Mouse (Mus musculus): ENCODE data around the gene Zfp326.

The Zfp326 gene

GRCm38 (mm10) chr5:105867427-105867826 is 8.9 kb upstream of the Zfp326 start:
- DNase-seq (ENCODE audit: low spot score in 2 of 2), result no peak

GRCm38 (mm10) chr5:105867841-105868447 is 8.4 kb upstream of the Zfp326 start:
- DNase-seq (ENCODE audit: low spot score in 2 of 2), result no peak

GRCm38 (mm10) chr5:105868593-105868992 is 7.8 kb upstream of the Zfp326 start:
- peak; percentile 61 to 67 for DNase-seq (ENCODE audit: low spot score in 2 of 2)

GRCm38 (mm10) chr5:105869739-105870138 is 6.6 kb upstream of the Zfp326 start:
- no peak for DNase-seq (ENCODE audit: low spot score in 2 of 2)

- no peak for DNase-seq (ENCODE audit: low spot score in 2 of 2)
These were observed 5.2 kb upstream of the Zfp326 start for GRCm38 (mm10) chr5:105871140-105871539.

- DNase-seq (ENCODE audit: low spot score in 2 of 2), result no peak
These were observed 4.2 kb upstream of the Zfp326 start for GRCm38 (mm10) chr5:105872176-105872575.

GRCm38 (mm10) chr5:105872916-105873315 is 3.4 kb upstream of the Zfp326 start:
- DNase-seq (ENCODE audit: low spot score in 2 of 2), result no peak

GRCm38 (mm10) chr5:105873774-105874173 is 2.6 kb upstream of the Zfp326 start:
- no peak for DNase-seq (ENCODE audit: low spot score in 2 of 2)

- no peak for DNase-seq (ENCODE audit: low spot score in 2 of 2)
These were observed 1.9 kb upstream of the Zfp326 start for GRCm38 (mm10) chr5:105874476-105874875.

- no peak for DNase-seq (ENCODE audit: low spot score in 2 of 2)
These were observed 785 bp downstream of the Zfp326 start for GRCm38 (mm10) chr5:105876925-105877774.

- no peak for DNase-seq (ENCODE audit: low spot score in 2 of 2)
These were observed 11.0 kb downstream of the Zfp326 start for GRCm38 (mm10) chr5:105887317-105887716.

- no peak for DNase-seq (ENCODE audit: low spot score in 2 of 2)
These were observed 21.8 kb downstream of the Zfp326 start for GRCm38 (mm10) chr5:105898161-105898560.

GRCm38 (mm10) chr5:105909209-105909608 is 32.8 kb downstream of the Zfp326 start:
- no peak for DNase-seq (ENCODE audit: low spot score in 2 of 2)

GRCm38 (mm10) chr5:105909671-105910070 is 33.3 kb downstream of the Zfp326 start:
- DNase-seq (ENCODE audit: low spot score in 2 of 2), result peak in 1 of 2 experiments; percentile 27

- no peak for DNase-seq (ENCODE audit: low spot score in 2 of 2)
These were observed 35.1 kb downstream of the Zfp326 start for GRCm38 (mm10) chr5:105911498-105911897.

GRCm38 (mm10) chr5:105917398-105917797 is 41.0 kb downstream of the Zfp326 start:
- DNase-seq (ENCODE audit: low spot score in 2 of 2), result no peak

- no peak for DNase-seq (ENCODE audit: low spot score in 2 of 2)
These were observed 41.9 kb downstream of the Zfp326 start for GRCm38 (mm10) chr5:105918289-105918688.

- DNase-seq (ENCODE audit: low spot score in 2 of 2), result no peak
These were observed 46.6 kb downstream of the Zfp326 start for GRCm38 (mm10) chr5:105922818-105923487.

- DNase-seq (ENCODE audit: low spot score in 2 of 2), result no peak
These were observed 48.0 kb downstream of the Zfp326 start for GRCm38 (mm10) chr5:105924347-105924746.

- DNase-seq (ENCODE audit: low spot score in 2 of 2), result no peak
These were observed 49.3 kb downstream of the Zfp326 start for GRCm38 (mm10) chr5:105925568-105926255.

GRCm38 (mm10) chr5:105930282-105930681 is 53.9 kb downstream of the Zfp326 start:
- no peak for DNase-seq (ENCODE audit: low spot score in 2 of 2)

GRCm38 (mm10) chr5:105932392-105932791 is 56.0 kb downstream of the Zfp326 start:
- no peak for DNase-seq (ENCODE audit: low spot score in 2 of 2)

Data from right cerebral cortex, postnatal 36 days (tissue).